Comparison of ENCODE assay signal across 8 mouse cellular contexts in genomic region chr3:81037312-81037859, GRCm38 (mm10). TPM values are rescaled to one million over a fixed set of nuclear protein-coding genes. Genes with fewer than 3 reads are reported as not detected.
DNase-seq lines count a peak whose midpoint lies in the region; ATAC-seq and TF ChIP-seq lines count a peak whose summit lies in the region.

No protein-coding gene starts in this region.

- no peaks in the 10 kb centered on the region for H3K4me1 ChIP-seq in erythroblast, embryonic 14.5 days (ENCODE audit: control insufficient read depth)
- H3K4me1 ChIP-seq in intestine, embryonic 16.5 days (ENCODE audit: control insufficient read depth, insufficient read depth, low read length), result peaks cover 8% of the 10 kb centered on the region
- H3K4me1 ChIP-seq in limb, embryonic 14.5 days (ENCODE audit: control insufficient read depth, insufficient read depth, low read length), result peaks cover 14% of the 10 kb centered on the region
- H3K4me1 ChIP-seq in midbrain, postnatal 0 days (ENCODE audit: insufficient read depth, low read length), result 0 out of 2 replicates have a peak, but pooled peaks cover 6% of the 10 kb centered on the region
- H3K4me1 ChIP-seq in testis, adult 2 months (ENCODE audit: control insufficient read depth, insufficient read depth, low read length), result peaks cover 8% of the 10 kb centered on the region

- ATAC-seq in erythroblast, adult 5-6 weeks (replicated peaks; ENCODE audit: low FRiP score, poor library complexity, severe bottlenecking), result no peak
- ATAC-seq in intestine, embryonic 16.5 days, result peak; percentile 52
- ATAC-seq in limb, embryonic 14.5 days (ENCODE audit: low FRiP score, low read depth), result peak; percentile 17
- ATAC-seq in midbrain, postnatal 0 days (ENCODE audit: low FRiP score), result peak; percentile 59

- H3K27ac ChIP-seq in intestine, embryonic 16.5 days (ENCODE audit: low read length), result peak overlapping the region; percentile 82
- peak overlapping the region; percentile 90 for H3K27ac ChIP-seq in limb, embryonic 14.5 days (replicated peaks; ENCODE audit: low read depth, low read length)
- H3K27ac ChIP-seq in midbrain, postnatal 0 days (ENCODE audit: low read depth, low read length), result peak overlapping the region; percentile 60; the same call in 1 of the 2 replicates
- H3K27ac ChIP-seq in testis, adult 2 months (ENCODE audit: control insufficient read depth, insufficient read depth, low read depth, low read length), result peak overlapping the region; percentile 60; the same call in 1 of the 2 replicates

- H3K4me2 ChIP-seq in intestine, embryonic 16.5 days (ENCODE audit: low read depth, low read length), result peak overlapping the region; percentile 93
- peak overlapping the region; percentile 75 for H3K4me2 ChIP-seq in limb, embryonic 14.5 days (replicated peaks; ENCODE audit: low read depth, low read length, severe bottlenecking)
- peak overlapping the region; percentile 78 for H3K4me2 ChIP-seq in midbrain, postnatal 0 days (ENCODE audit: low read depth, low read length, poor library complexity, severe bottlenecking)

- H3K36me3 ChIP-seq in erythroblast, embryonic 14.5 days (ENCODE audit: control insufficient read depth), result no peaks in the 10 kb centered on the region
- H3K36me3 ChIP-seq in intestine, embryonic 16.5 days (ENCODE audit: control insufficient read depth, insufficient read depth, low read length), result no peaks in the 10 kb centered on the region
- no peaks in the 10 kb centered on the region for H3K36me3 ChIP-seq in limb, embryonic 14.5 days (ENCODE audit: control insufficient read depth, insufficient read depth, low read length)
- H3K36me3 ChIP-seq in midbrain, postnatal 0 days (ENCODE audit: insufficient read depth, low read length), result no peaks in the 10 kb centered on the region
- no peaks in the 10 kb centered on the region for H3K36me3 ChIP-seq in testis, adult 2 months (ENCODE audit: control insufficient read depth, insufficient read depth, low read length)

- DNase-seq in cerebellum, adult 8-10 months, result peak; percentile 24
- peak; percentile 20 to 41 for DNase-seq in gastrocnemius, postnatal 36 days
- no peak for DNase-seq in limb, embryonic 14.5 days (ENCODE audit: low spot score)
- DNase-seq in midbrain, postnatal 0 days (ENCODE audit: low spot score), result peak; percentile 42

- TF ChIP-seq POLR2A in limb, embryonic 14.5 days (IDR thresholded peaks at IDR 0.05; ENCODE audit: borderline replicate concordance, extremely low read depth, insufficient read depth, insufficient read length), result no peak
- TF ChIP-seq POLR2A in testis, adult 2 months (IDR thresholded peaks at IDR 0.05; ENCODE audit: control insufficient read depth, low read depth, low read length), result peak; percentile 63; the same call in 1 of the 2 replicates

- peak overlapping the region; percentile 86 for H3K9ac ChIP-seq in intestine, embryonic 16.5 days (ENCODE audit: low read depth, low read length)
- peak overlapping the region; percentile 86 for H3K9ac ChIP-seq in limb, embryonic 14.5 days (ENCODE audit: low read depth, low read length, severe bottlenecking)
- peak overlapping the region; percentile 71 for H3K9ac ChIP-seq in midbrain, postnatal 0 days (replicated peaks; ENCODE audit: low read length, poor library complexity, severe bottlenecking)

- H3K27me3 ChIP-seq in erythroblast, embryonic 14.5 days (ENCODE audit: control insufficient read depth), result peaks cover 37% of the 10 kb centered on the region
- H3K27me3 ChIP-seq in intestine, embryonic 16.5 days (replicated peaks; ENCODE audit: control insufficient read depth, insufficient read depth, low read length), result no peaks in the 10 kb centered on the region
- no peaks in the 10 kb centered on the region for H3K27me3 ChIP-seq in limb, embryonic 14.5 days (ENCODE audit: control insufficient read depth, insufficient read depth, low read length)
- no peaks in the 10 kb centered on the region for H3K27me3 ChIP-seq in midbrain, postnatal 0 days (ENCODE audit: insufficient read depth, low read length)
- no peaks in the 10 kb centered on the region for H3K27me3 ChIP-seq in testis, adult 2 months (ENCODE audit: control insufficient read depth, insufficient read depth, low read length)

- intact Hi-C loops in gastrocnemius, postnatal 36 days (cut with DNase I), result loop anchor here (5.0 kb wide), 1 partner anchor 80 kb away; no protein-coding TSS in a partner anchor

- WGBS in intestine, embryonic 16.5 days, result under 1% methylated on average over 34 of the region's 34 CpGs
- under 1% methylated on average over 33 of the region's 34 CpGs for WGBS in limb, embryonic 14.5 days
- WGBS in midbrain, postnatal 0 days, result under 1% methylated on average over 32 of the region's 34 CpGs

- no peak for TF ChIP-seq CTCF in midbrain, postnatal 0 days (IDR thresholded peaks at IDR 0.05)
- no peak for TF ChIP-seq CTCF in testis, adult 2 months (IDR thresholded peaks at IDR 0.05; ENCODE audit: control insufficient read depth, insufficient read depth, insufficient replicate concordance, low read depth, low read length)

- H3K9me3 ChIP-seq in erythroblast, embryonic 14.5 days (ENCODE audit: control insufficient read depth, low read length), result no peaks in the 10 kb centered on the region; the same call in 1 of the 2 replicates
- no peaks in the 10 kb centered on the region for H3K9me3 ChIP-seq in intestine, embryonic 16.5 days (ENCODE audit: control insufficient read depth, low read length)
- no peaks in the 10 kb centered on the region for H3K9me3 ChIP-seq in limb, embryonic 14.5 days (ENCODE audit: control insufficient read depth, low read length)
- H3K9me3 ChIP-seq in midbrain, postnatal 0 days (ENCODE audit: low read length), result no peaks in the 10 kb centered on the region

- H3K4me3 ChIP-seq in erythroblast, embryonic 14.5 days (replicated peaks), result peak overlapping the region; percentile 39
- H3K4me3 ChIP-seq in intestine, embryonic 16.5 days (ENCODE audit: low read length), result peak overlapping the region; percentile 79
- peak overlapping the region; percentile 86 for H3K4me3 ChIP-seq in limb, embryonic 14.5 days (replicated peaks; ENCODE audit: low read length)
- peak overlapping the region; percentile 85 for H3K4me3 ChIP-seq in midbrain, postnatal 0 days (ENCODE audit: low read depth, low read length)
- H3K4me3 ChIP-seq in testis, adult 2 months (ENCODE audit: control insufficient read depth, low read depth, low read length), result peak overlapping the region; percentile 89

RNA-seq across cellular contexts. Expression of gene Pdgfc, which starts 1.2 kb away (rescaled TPM):
- not detected in 2 replicates for polyA plus RNA-seq in erythroblast, embryonic 14.5 days (2012)
- 1.5 TPM in 1 of 2 replicates, not detected in the other for total RNA-seq in erythroblast, adult 5-6 weeks (2015; ENCODE audit: low replicate concordance)
- total RNA-seq in erythroblast, adult 5-6 weeks (2017; ENCODE audit: low replicate concordance), result 0.14 TPM in 1 of 2 replicates, not detected in the other
- 1 to 10 TPM; 1.3 to 1.6 TPM for total RNA-seq in gastrocnemius, postnatal 36 days (2021)
- polyA plus RNA-seq in intestine, embryonic 16.5 days (2015; fragmentation: Nextera tagmentation; extraction: Ambion mirVana), result 9.0 and 9.2 TPM in 2 replicates
- polyA plus RNA-seq in limb, embryonic 14.5 days (2012; rRNA removed), result 32.1 and 32.8 TPM in 2 replicates
- 44.8 and 49.2 TPM in 2 replicates for polyA plus RNA-seq in limb, embryonic 14.5 days (2014; fragmentation: Nextera tagmentation; extraction: Ambion mirVana)
- total RNA-seq in midbrain, postnatal 0 days (2014; rRNA removed), result 3.0 and 3.5 TPM in 2 replicates
- 2.9 and 3.7 TPM in 2 replicates for polyA plus RNA-seq in midbrain, postnatal 0 days (2015; fragmentation: Nextera tagmentation; extraction: Ambion mirVana)
- 2.6 and 3.7 TPM in 2 replicates for polyA plus RNA-seq in testis, adult 2 months (2012; rRNA removed)

Comparison
In these comparisons a context has a peak if more than half of its experiments do, and no peak if none do; other contexts are left out.
1. H3K4me3 ChIP-seq: peak in every context shown above with its lines; median percentile 89 in testis, adult 2 months; 86 in limb, embryonic 14.5 days; 85 in midbrain, postnatal 0 days; 79 in intestine, embryonic 16.5 days; 39 in erythroblast, embryonic 14.5 days.